Mouse (Mus musculus) liver (tissue): ENCODE data around the gene Ftl1-ps1.

Experiments used
- DNase-seq: peaks from one replicate; pipeline ENCODE4 v3.0.0-alpha.2; 2020; ENCODE audit warnings: mixed read lengths

Ftl1-ps1 gene

DNA sequence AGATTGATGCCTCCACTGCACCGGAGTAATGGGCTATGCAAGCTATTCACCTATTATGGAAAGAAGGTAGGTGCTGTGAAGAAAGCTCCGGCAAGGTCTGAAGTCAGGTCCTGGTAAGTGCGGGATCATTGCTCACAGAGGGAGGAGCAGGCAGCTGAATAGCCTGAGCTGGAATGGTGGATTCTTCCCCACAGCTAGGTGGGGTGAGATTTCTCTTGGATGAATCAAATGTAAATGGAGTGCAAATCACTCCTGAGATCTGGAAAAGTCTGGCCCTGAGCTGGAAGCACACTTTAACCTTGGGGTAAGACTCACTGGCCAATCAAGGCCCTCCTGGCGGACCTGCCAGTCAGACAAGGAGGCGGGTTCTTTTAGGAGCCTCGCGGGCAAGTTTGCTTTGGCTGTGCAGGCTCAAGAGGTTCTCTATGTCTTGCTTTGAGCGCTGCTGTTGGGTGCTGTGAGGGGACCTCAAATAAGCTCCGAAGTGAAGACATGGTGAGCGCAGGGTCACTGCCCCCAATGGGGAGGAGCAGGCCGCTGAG, at the start of gene Ftl1-ps1:
Gene Ftl1-ps1, plus strand, starts transcription at position 397 of the 542 bp plus-strand sequence.
- DNase-seq, result no peak

DNA sequence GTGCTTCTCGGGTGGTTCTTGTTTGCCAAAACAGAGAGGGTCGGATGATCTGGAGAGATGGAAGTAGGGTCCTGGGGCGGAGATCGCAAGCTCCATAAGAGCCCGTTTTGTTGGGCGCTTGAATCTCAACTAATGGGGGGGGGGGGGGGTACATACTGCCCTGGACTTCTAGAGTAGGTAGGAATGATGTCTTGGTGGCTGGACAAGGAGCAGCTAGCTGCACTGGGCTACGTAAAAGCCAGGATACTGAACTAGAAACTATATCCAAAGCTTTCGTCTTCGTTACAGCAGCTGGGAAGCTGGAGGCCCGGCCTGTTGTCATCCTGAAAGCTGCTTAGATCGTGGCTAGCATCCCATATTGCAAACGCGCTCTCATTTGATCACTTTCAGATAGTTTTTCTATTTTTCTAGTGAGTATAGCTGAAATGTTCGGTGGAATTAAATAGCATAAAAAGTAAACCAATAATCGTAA, 49.0 kb upstream of the Ftl1-ps1 start:
- peak; percentile 47 for DNase-seq

DNA sequence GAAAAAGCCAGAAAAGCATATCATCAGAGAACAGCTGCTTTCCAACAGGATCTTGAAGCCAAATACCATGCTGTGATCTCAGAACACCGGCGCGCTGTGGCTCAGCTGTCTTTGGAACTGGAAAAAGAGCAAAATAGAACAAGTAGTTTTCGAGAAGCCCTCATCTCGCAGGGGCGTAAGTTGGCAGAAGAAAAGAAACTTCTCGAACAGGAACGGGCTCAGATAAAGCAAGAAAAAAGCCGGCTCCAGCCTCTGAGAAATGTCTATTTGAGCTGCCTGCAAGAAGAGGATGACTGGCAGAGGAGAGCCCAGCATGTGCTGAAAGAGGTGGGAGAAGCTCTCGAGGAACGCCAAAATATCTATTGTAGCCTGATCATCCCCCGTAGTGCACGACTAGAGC, 43.0 kb upstream of the Ftl1-ps1 start:
- DNase-seq, result no peak

DNA sequence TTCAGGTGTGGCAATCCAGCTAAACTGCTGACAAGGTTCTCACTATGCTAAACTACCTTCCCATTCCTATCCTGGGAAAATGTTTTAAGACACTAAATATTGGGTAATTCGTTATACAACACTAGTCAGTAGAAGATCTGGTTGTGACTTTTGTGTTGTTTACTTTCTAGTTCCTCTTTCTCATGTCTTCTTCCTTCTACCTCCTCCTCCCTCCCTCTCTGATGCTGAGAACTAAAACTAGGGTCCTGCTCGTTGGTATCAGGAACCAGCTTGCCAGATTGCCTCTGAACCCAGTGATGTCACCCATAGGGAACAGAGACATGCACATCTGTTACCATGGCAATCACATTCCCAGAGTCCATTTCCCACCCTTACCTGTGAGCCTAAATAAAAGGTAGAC, 37.3 kb upstream of the Ftl1-ps1 start:
- DNase-seq, result no peak

DNA sequence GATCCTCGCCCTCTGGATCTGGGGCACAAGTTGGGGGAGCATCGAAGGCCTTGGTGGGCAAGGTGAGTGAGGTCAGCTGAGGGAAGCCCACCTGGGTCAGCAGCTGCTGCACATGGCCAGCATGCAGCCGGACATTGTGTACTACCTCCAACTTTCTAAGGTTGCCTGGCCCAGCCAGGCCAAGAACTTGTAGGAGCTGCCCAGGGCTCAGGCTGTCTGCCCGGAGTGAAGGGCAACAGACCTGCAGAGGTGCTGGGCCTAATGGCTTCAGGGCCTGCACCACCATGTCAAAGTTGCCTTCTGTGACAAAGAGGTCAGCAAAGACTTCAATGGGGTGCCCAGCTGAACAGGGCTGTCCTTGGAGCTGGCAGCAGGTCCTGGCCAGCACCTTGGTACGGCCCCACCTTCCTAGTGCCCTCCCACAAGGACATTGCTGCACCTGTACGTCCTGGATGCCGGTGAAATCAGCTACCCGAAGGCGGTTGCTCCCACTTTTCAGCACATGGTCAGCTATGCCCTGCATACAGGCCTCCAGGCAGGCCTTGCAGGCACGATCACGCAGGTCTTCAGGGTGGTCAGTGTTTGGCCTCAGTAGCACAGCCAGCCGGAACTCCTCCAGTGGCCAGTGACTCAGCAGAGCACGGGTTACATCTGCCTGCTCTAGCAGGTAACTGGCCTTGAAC, 36.2 kb upstream of the Ftl1-ps1 start:
- DNase-seq, result no peak

DNA sequence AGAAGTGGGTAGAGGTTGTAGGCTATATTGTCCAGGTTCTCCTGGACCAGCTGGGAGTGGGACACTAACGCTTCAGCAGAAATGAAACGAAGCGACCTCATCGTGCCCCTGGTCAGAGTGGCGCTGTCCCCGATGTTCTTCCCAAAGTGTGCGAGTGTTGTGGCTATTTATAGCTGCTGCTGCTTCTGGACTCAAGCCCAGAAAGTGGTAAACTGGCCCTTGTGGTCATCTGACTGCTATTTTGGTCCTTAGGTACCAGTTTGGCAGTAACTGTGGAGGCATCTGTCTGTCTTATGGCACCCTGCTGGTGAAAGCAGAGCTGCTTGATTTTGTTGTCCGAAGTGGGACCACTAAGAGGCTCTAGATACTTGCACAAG, 35.6 kb upstream of the Ftl1-ps1 start, which contains the start of gene Lrrc14b:
Gene Lrrc14b, minus strand, starts transcription at position 147 of the 377 bp plus-strand sequence.
- no peak for DNase-seq

DNA sequence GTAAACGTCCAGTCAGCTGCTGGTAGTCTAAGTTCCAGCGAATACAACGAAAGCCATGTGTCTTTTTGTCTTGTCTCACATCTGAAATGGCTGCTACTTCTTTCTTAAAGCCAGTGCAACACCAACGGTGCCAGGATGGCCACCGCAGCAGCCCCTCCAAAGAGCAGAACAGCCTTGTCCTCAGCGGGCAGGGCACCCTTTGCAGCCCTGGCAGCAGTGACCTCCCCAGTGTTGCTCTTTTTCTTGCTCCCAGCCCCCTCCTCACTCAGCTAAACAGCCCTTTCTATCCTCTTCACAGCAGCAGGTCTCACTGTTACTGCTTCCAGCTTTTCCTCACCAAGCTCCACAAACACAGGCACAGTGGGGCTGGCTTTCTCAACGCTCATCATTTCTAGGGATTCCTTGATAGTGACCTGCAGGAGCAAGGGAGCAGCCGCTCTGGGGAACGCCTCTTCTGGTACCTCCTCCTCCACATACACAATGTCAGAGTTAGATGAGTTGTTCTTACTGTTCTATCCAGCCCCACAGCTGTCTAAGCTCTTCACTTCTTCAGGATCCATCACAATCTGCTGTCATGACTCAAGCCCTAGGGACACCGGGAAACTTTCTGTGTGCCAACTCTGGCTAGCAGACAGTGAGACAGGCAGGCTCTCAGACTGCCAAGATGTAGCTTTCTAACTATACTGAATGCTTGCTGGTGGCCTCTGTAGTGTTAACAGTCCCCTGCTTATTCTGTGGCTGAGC, 17.8 kb upstream of the Ftl1-ps1 start:
- no peak for DNase-seq

DNA sequence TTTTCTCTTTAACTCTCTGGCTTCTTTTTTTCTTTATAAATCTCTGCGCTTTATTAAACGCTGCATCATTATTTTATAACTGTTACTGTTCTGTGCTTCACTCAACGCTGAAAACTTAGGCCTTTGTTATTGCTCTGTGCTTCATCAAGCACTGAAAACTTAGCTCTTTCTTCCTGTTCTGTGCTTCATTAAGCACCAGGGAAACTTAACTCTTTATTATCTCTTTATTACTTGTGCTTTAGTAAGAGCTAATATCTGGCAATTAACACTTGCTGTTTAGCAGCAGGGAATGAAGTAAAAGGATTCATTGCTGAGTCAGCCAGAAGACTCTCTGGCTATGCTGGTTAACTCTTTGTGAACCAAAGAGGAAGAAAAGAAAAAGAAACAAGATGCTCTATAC, 17.2 kb upstream of the Ftl1-ps1 start:
- DNase-seq, result no peak

DNA sequence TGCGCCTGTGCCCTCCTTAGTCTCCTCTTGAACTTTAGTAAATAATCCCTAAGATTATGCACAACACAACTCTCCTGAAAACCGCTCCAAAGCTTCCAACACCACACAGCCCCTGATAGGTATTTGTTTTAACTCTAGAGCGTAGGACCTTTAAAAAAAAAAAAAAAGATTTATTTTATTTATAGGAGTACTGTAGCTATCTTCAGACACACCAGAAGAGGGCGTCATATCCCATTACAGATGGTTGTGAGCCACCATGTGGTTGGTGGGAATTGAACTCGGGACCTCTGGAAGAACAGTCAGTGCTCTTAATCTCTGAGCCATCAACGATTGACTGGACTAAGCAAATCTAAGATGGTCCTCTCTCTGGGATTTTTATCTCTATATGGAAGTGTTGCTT, 9.8 kb upstream of the Ftl1-ps1 start:
- DNase-seq, result no peak

DNA sequence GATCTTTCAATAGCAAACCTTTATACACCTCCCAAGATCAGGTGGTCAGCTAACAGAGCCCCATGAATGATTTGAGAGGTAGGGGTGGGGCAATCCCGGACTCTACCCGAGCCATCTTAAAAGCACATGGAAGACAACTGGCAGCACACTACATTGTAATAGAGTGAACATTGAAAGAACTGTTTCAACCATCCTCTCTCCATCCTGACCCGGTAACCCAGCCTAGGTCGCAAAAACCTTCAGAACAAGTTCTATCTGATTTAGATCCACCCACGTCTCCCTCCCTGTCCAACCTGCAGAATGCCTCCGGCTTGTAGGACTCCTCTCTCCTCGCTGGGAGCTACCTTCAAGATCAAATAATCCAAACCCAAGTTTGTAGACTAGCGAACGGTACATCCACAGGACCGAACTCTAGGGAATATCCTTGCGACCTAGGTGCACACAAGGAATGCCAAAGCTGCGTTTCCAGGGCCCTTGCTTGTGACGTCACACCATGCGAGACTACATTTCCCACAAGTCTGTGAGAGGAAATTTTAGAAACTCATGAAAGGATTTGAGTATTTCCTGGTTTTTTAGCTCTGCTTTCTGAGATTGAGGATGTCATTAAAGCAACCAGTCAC, 9.0 kb upstream of the Ftl1-ps1 start, which contains the start of gene Zfp72:
Gene Zfp72, minus strand, starts transcription at position 466 of the 620 bp plus-strand sequence.
- peak; percentile 39 for DNase-seq

DNA sequence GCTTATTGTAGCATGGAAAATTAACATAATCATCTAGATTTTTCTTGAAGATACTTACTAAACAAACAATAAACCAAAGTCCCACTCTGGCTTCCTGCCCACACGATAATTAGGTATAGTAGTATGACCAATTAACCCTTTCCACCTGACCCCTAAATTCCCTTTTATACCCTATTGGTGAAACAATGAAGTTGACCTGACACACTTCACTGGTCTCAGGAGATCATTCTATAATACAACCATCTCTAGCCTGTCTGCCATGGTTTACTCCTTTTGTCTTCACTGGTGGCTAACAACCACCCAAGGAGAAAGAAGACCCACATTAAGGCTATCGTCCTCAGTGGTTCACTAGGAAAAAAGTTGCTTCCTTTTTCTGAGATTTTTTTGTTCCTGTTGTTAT, 8.3 kb upstream of the Ftl1-ps1 start:
- DNase-seq, result no peak

DNA sequence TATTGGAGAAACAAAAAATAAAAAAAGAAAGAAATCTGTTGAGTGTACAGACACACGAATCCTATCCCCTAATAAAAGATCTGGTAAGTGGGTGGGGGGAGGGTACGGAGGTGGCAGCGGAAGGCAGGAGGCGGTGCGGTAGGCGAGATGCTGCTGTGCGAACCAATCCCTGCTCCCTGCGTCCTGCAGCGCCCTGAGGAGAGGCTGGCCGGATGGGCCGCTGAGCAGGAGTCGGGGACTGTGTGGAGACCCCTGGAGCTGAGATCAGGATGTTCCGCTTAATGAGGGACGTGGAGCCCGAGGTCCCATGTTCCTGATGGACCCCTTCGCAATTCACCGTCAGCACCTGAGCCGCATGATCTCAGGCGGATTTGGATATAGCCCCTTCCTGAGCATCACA, 40.4 kb downstream of the Ftl1-ps1 start:
- no peak for DNase-seq
